Mouse (Mus musculus) olfactory bulb, adult 2 months (tissue): ENCODE data around the gene Bbip1.

Experiments used
- CTCF ChIP-seq: fragments of 200-500 bp; IDR thresholded peaks from 2 replicates; pipeline ENCODE4 v1.5.1; 2012; ENCODE audit warnings: low read depth, mild to moderate bottlenecking, low read length, moderate library complexity; ENCODE audit not compliant: insufficient read depth
- POLR2A ChIP-seq: fragments of 200-500 bp; IDR thresholded peaks from 2 replicates; pipeline ENCODE4 v1.6.1; 2012; ENCODE audit warnings: mild to moderate bottlenecking, low read depth, low read length, moderate library complexity; ENCODE audit not compliant: insufficient read depth

DNA sequence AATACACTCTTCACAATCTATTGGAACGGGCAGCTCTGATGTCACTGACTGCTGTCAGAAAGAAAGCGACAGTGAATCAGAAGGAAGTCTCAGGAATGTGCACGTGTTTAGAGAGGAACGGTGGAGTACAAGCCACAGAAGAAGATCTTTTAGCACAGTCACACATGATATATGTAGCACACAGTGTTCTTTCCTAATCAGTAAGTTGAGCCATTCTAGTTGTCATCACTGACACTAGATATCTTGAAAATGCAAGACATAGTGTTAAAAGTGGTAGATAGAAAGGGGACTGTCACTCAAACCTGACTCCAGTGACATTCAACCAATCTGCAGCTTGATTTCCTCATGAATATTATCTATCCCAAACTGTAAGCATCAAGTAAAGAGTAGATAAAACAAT lies 5.0 kb downstream of the Bbip1 start:
- TF ChIP-seq POLR2A (no peak), CTCF (no peak)
